Mouse (Mus musculus) embryonic facial prominence, embryonic 10.5 days (tissue): ENCODE measurements at regions not wholly inside any gene's neighbourhood (a gene's known extent, or its start where the extent isn't known, plus 50 kb on each side); places are given as distances from the start of the nearest gene placed in this dataset.
A peak's percentile ranks its signal among the peaks of the same experiment; 100 is the strongest.

Experiments used
- DNase-seq: peaks from one replicate; pipeline ENCODE4 v3.0.0-alpha.2; 2017; ENCODE audit warnings: low spot score
- H3K27ac ChIP-seq: fragments of 300-500 bp; sonication (generic); replicated peaks from 2 replicates; pipeline ENCODE4 v1.5.1; 2016; ENCODE audit warnings: mild to moderate bottlenecking
- H3K27me3 ChIP-seq: fragments of 300-500 bp; sonication (generic); replicated peaks from 2 replicates; pipeline ENCODE4 v1.6.1; 2016; ENCODE audit warnings: low read depth, mild to moderate bottlenecking; ENCODE audit not compliant: poor library complexity, severe bottlenecking
- H3K36me3 ChIP-seq: fragments of 300-500 bp; sonication (generic); replicated peaks from 2 replicates; pipeline ENCODE4 v1.6.1; 2016; ENCODE audit warnings: mild to moderate bottlenecking, moderate library complexity
- H3K4me1 ChIP-seq: fragments of 300-500 bp; sonication (generic); 2 replicates; pipeline ENCODE4 v1.6.1; 2016
- H3K4me3 ChIP-seq: fragments of 300-500 bp; sonication (generic); 2 replicates; pipeline ENCODE4 v1.5.1; 2016; ENCODE audit warnings: mild to moderate bottlenecking, moderate library complexity
- H3K9me3 ChIP-seq: fragments of 300-500 bp; sonication (generic); 2 replicates; pipeline ENCODE4 v1.6.1; 2016; ENCODE audit warnings: mild to moderate bottlenecking
- WGBS: fragments of 180-500 bp; shearing (Covaris S2); methylation state at CpG from one replicate; pipeline ENCODE4 v1.1.7; 2016; 5-methylcytosine and 5-hydroxymethylcytosine counted together

GRCm38 (mm10) chr1:88592036-88592435, 82.2 kb upstream of the Glrp1 start:
- peaks cover 15% of the 10 kb centered on the region for H3K4me1 ChIP-seq
- no peaks in the 10 kb centered on the region for H3K9me3 ChIP-seq
- no peak overlapping the region for H3K4me3 ChIP-seq
- no peaks in the 10 kb centered on the region for H3K27me3 ChIP-seq
- DNase-seq, result no peak
- H3K36me3 ChIP-seq, result no peaks in the 10 kb centered on the region
- WGBS, result 83% methylated on average over 6 of the region's 6 CpGs
- no peak overlapping the region for H3K27ac ChIP-seq

DNA sequence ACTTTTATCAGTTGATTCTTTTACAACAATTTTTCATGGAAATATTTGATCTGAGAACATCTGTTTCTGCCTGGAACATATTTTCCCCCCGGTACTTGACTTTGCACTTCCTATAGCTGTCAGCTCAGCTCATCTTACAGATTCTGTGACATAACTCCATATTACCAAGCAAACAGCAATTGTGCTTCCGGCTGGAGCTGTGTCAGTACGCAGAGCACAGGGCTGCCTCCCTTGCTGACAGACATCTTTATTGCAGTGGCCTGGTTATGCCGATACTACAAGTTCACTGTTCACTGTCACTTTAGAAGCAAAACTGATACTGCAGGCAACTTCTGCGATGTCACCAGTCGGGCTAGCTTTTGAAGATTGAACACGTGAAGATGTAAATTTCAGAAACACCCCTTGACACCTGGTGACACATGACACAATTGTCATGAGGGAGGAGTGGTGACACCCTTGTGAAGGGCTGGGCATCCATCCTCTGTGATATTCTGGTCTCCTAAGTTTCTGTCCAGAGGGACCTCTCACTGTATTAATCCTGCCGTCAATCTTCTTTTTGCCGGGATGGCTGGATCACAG, 81.0 kb upstream of the Glrp1 start:
- Histone ChIP-seq H3K36me3 (no peaks in the 10 kb centered on the region), H3K9me3 (no peaks in the 10 kb centered on the region), H3K27me3 (no peaks in the 10 kb centered on the region), H3K4me3 (no peak overlapping the region), H3K4me1 (peaks cover 15% of the 10 kb centered on the region), H3K27ac (no peak overlapping the region)
- 81% methylated on average over 9 of the region's 9 CpGs for WGBS
- no peak for DNase-seq

GRCm38 (mm10) chr1:88588747-88589146, 78.9 kb upstream of the Glrp1 start:
- DNase-seq, result no peak
- Histone ChIP-seq H3K4me3 (no peak overlapping the region), H3K9me3 (no peaks in the 10 kb centered on the region), H3K27me3 (no peaks in the 10 kb centered on the region), H3K27ac (no peak overlapping the region), H3K4me1 (peaks cover 8% of the 10 kb centered on the region; the same call in 1 of the 2 replicates), H3K36me3 (no peaks in the 10 kb centered on the region)
- WGBS, result 84% methylated on average over 1 of the region's 1 CpGs

DNA sequence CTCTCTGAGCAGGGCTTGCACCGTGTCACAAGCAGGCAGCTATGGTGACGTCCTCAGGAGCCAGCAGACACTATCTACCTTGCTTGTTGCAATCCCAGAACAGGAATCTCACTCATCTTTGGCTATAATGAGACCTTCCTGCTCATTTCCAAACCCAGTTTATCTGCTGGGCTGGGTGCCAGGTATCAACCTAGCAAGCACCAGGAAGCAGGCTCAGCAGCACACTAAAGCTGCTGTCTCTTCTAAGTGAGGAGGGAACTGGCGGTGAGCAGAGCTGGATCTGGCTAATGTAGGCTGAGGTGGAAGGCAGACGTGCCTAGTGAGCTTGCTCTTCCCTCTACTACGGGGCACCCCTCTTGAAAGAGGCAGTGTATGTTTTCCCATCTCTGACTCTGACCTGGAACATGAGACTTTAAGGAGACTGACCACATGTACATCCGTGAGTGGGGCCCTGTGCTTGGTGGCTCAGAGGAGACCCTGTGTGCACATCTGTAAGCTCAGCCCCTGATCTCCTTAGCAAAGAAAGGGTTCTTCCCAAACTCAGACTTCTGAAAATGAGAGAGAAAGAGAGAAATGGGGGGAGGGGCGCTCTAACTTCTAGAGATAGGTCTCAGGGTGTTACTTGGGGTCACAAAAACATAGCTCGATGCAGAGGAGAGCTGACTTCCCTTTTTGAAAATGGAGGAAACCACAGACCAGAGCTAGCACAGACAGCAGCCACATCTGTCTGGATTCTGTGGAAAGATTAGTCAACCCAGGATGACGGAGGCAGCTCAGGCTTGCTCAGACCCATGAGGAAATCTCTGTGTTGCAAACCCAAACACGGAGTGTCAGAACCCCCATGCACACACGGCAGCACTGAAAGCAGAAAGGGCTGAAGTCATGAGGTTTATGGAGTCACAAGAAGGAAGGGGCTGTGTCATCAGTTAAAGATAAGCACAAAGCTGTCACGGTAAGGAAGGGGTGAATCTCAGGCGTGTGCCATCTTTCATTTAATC, 77.3 kb upstream of the Glrp1 start:
- Histone ChIP-seq H3K36me3 (no peaks in the 10 kb centered on the region), H3K27me3 (no peaks in the 10 kb centered on the region), H3K9me3 (no peaks in the 10 kb centered on the region), H3K4me3 (no peak overlapping the region), H3K4me1 (peaks cover 8% of the 10 kb centered on the region; the same call in 1 of the 2 replicates), H3K27ac (no peak overlapping the region)
- no peak for DNase-seq
- 79% methylated on average over 13 of the region's 13 CpGs for WGBS

DNA sequence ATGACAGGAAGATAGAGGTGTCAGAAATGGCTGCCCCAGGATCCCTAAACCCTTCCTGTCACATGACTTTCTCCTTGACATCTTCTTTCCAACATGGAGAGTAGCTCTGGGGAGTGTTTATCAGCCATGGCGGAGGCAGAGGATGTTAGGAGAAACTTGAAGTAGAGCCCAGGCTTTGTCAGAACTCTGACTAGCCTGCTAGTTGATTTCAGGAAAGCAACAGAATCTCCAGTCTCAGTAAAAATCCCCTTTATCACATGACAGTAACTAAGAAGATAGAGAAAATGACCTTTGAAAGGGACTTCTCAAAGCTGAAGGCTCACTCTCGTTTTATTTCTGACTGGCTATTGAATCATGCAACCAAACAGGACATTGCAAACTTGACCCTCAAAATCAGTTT, 76.3 kb upstream of the Glrp1 start:
- 82% methylated on average over 2 of the region's 2 CpGs for WGBS
- no peaks in the 10 kb centered on the region for H3K27me3 ChIP-seq
- H3K36me3 ChIP-seq, result no peaks in the 10 kb centered on the region

GRCm38 (mm10) chr1:88584515-88585033, 74.7 kb upstream of the Glrp1 start:
- Histone ChIP-seq H3K9me3 (no peaks in the 10 kb centered on the region), H3K4me3 (no peak overlapping the region), H3K36me3 (no peaks in the 10 kb centered on the region), H3K27me3 (no peaks in the 10 kb centered on the region), H3K4me1 (no peaks in the 10 kb centered on the region), H3K27ac (no peak overlapping the region)
- no peak for DNase-seq
- WGBS, result 73% methylated on average over 5 of the region's 5 CpGs

More for the DNA sequence above, 76.3 kb upstream of the Glrp1 start:
- DNase-seq, result no peak
- H3K4me3 ChIP-seq, result no peak overlapping the region
- peaks cover 8% of the 10 kb centered on the region; the same call in 1 of the 2 replicates for H3K4me1 ChIP-seq
- no peaks in the 10 kb centered on the region for H3K9me3 ChIP-seq
- no peak overlapping the region for H3K27ac ChIP-seq

GRCm38 (mm10) chr1:88578231-88578620, 68.4 kb upstream of the Glrp1 start:
- peaks cover 10% of the 10 kb centered on the region for H3K4me1 ChIP-seq
- peaks cover 19% of the 10 kb centered on the region for H3K27me3 ChIP-seq
- H3K27ac ChIP-seq, result no peak overlapping the region
- H3K36me3 ChIP-seq, result no peaks in the 10 kb centered on the region
- no peaks in the 10 kb centered on the region for H3K9me3 ChIP-seq
- no peak for DNase-seq
- no peak overlapping the region for H3K4me3 ChIP-seq

GRCm38 (mm10) chr1:88577498-88578230, 67.8 kb upstream of the Glrp1 start:
- H3K9me3 ChIP-seq, result no peaks in the 10 kb centered on the region
- H3K27me3 ChIP-seq, result peaks cover 19% of the 10 kb centered on the region
- no peak overlapping the region for H3K27ac ChIP-seq
- 16% methylated on average over 12 of the region's 12 CpGs for WGBS
- peak; percentile 26 for DNase-seq
- peaks cover 10% of the 10 kb centered on the region for H3K4me1 ChIP-seq
- no peaks in the 10 kb centered on the region for H3K36me3 ChIP-seq
- no peak overlapping the region for H3K4me3 ChIP-seq

DNA sequence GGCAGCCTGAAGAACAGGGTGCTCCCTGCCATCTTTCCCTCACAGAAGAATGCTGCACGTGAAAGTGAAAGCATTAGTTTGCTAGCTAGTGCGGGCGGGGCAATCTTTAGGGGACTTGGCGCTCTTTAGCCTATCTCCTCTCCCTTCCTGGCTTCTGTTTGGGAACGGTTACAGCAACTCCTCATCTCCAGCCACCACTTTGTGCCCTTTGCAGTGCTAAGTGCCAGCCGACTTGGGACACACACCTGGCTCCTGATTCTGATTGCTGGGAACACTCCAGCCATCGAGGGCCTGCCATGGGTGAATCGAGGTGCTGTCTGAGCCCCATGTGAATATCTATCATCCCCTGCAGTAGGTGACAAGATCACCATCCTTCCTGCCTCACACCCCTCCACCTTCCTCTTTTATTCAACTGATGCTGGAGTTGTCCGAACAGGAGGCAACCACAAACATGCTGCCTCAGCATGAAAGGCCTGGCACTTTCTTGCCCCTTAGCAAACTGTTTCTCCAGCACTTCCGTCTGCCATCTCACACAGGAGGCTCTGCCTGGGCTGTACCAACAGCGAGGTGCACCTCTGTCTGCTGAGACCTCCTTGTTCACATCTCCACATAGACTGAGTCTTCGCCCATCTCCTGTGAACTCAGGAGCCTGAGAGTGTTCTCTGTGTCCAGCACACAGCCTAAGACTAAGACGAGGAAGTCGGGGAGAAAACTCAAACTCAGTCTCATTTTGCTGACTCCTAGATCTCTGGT, 66.2 kb upstream of the Glrp1 start:
- no peak for DNase-seq
- H3K27me3 ChIP-seq, result peaks cover 19% of the 10 kb centered on the region
- peaks cover 7% of the 10 kb centered on the region; the same call in 1 of the 2 replicates for H3K9me3 ChIP-seq
- peaks cover 10% of the 10 kb centered on the region for H3K4me1 ChIP-seq
- H3K36me3 ChIP-seq, result 0 out of 2 replicates have a peak, but pooled peaks cover 3% of the 10 kb centered on the region
- WGBS, result 72% methylated on average over 14 of the region's 14 CpGs
- no peak overlapping the region for H3K4me3 ChIP-seq
- no peak overlapping the region for H3K27ac ChIP-seq

DNA sequence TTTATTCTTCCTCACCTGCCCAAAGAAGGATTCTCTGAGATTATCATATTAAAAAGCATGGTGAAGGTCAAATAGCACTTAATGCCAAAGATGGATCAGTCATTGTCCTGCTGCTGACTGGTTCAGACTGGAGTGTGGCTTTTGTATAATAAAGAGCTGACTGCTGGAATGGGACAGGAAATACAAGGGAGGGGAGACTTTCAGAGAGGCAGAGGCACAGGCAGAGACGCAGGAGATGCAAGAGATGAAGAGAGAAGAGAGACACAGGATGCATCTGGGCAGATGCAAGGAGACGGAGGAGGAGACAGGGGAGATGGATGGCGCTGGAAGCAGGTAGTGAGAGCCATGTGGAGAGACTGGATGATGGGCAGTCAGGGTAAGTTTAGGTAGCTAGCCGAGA, 65.4 kb upstream of the Glrp1 start:
- H3K9me3 ChIP-seq, result peaks cover 7% of the 10 kb centered on the region; the same call in 1 of the 2 replicates
- WGBS, result 56% methylated on average over 4 of the region's 4 CpGs
- H3K4me1 ChIP-seq, result peaks cover 10% of the 10 kb centered on the region
- 0 out of 2 replicates have a peak, but pooled peaks cover 3% of the 10 kb centered on the region for H3K36me3 ChIP-seq
- peaks cover 19% of the 10 kb centered on the region for H3K27me3 ChIP-seq
- H3K27ac ChIP-seq, result no peak overlapping the region
- no peak for DNase-seq
- no peak overlapping the region for H3K4me3 ChIP-seq

GRCm38 (mm10) chr1:88572161-88572560, 62.3 kb upstream of the Glrp1 start:
- no peak for DNase-seq
- no peak overlapping the region for H3K27ac ChIP-seq
- H3K4me1 ChIP-seq, result peaks cover 5% of the 10 kb centered on the region
- H3K4me3 ChIP-seq, result no peak overlapping the region
- WGBS, result 95% methylated on average over 13 of the region's 13 CpGs
- peaks cover 7% of the 10 kb centered on the region; the same call in 1 of the 2 replicates for H3K9me3 ChIP-seq
- peaks cover 15% of the 10 kb centered on the region; the same call in 1 of the 2 replicates for H3K27me3 ChIP-seq
- H3K36me3 ChIP-seq, result 0 out of 2 replicates have a peak, but pooled peaks cover 3% of the 10 kb centered on the region
